Mouse (Mus musculus) neutrophil, adult 5-6 weeks (primary cell): ENCODE measurements around the gene Mas1. TPM values are rescaled to one million over a fixed set of nuclear protein-coding genes. Genes with fewer than 3 reads are reported as not detected.
A peak's percentile ranks its signal among the peaks of the same experiment; 100 is the strongest.
"Not testable (repeated sequence)": the region's sequence is repeated elsewhere in the genome, so short reads cannot be mapped to it uniquely, and the experiment has no call there.

ENCODE experiments used
- ATAC-seq: fragments of 151-379, 151-347 bp; 2 replicates; pipeline ENCODE4 v1.8.0; 2017; ENCODE audit warnings: mild to moderate bottlenecking, moderate TSS enrichment; ENCODE audit not compliant: insufficient number of reproducible peaks, poor library complexity, low FRiP score, severe bottlenecking; ENCODE audit errors: extremely low read depth
- total RNA-seq: library from RNA; stranded (forward); fragments of 200-1000 nt; gene quantifications from 2 replicates; pipeline ENCODE4 v1.2.3, GENCODE M21; 2017

The Mas1 gene
- not detected in 2 replicates for total RNA-seq

DNA sequence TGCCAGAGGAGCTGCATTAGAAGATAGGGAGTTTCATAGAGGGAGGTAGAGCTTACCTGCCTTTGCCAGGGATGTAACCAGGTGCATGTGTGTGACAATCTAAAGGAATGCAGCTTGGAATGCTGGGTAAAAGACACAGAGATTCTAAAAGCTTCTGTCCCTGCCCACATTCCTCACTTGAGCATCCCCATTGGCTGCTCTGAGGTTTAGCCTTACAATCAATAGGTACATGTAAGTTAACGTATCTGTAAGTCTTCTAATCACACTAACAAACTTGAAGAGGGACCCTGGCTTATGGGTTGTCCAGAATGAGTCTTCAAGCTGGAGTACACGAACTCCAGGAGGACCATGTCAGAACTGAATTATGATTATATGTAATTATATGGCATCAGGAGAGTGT lies at the start of gene Mas1:
Gene Mas1 (minus strand): TSS at position 101 of the 400 bp plus-strand sequence.
- no peak for ATAC-seq

- no peak for ATAC-seq
Observed at GRCm38 (mm10) chr17:12916588-12917380, 48.8 kb upstream of the Mas1 start.

DNA sequence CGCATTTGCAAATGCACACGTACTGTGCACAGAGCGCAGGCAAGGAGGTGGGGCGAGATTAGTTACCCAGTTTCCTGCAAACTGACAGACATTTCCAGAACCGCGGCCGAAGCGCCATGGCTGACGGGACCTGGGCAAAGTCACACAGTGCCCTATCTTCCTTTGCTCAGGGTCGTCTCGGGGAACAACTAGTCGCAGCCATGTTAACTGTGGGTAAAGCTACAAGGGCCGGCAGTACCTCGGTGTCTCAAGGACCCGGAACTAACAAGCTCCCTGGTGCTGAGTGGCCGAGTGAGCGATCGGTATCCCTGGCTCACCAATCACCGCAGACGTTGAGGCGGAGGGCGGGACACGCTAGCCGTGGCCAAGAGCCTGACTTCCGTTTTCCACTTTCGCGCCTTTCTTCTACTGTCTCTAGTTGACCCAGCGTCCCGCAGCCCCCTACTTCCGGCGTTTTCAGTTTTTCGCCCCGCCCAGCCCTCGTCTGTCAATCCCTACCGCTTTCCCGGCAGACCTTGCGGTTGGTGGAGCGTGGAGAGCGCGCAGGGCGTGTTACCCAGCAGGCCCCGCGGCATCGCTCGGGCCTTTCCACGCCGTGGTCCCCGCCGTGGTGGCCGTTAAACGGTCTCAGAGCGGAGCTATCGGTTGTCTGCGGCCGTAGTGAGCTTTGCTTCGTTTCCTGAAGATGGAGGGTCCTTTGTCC lies 48.1 kb upstream of the Mas1 start, which contains the start of gene Mrpl18:
Gene Mrpl18 (minus strand): TSS at position 465 of the 703 bp plus-strand sequence.
- peak; percentile 98 for ATAC-seq

DNA sequence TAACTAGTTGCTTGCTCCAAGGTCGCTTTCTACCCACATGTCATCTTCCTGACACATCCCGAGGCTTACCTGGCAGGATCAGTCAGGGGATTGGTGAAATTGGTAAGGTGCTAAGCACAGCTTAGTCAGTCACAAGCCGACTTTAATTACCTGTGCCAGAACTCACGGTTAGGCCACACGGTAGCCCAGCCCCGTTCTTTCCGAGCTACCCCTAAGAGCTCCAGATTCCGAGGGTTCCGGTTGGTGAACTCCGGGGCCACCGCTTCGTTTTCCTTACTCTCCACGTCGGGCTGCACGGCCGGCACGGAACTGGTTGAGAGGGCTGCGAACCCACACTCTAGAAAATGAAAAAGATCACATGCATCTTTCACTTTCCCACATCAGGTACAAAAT lies 47.5 kb upstream of the Mas1 start, which contains the start of gene Tcp1:
Gene Tcp1 (plus strand): TSS at position 214 of the 393 bp plus-strand sequence.
- ATAC-seq = no peak

DNA sequence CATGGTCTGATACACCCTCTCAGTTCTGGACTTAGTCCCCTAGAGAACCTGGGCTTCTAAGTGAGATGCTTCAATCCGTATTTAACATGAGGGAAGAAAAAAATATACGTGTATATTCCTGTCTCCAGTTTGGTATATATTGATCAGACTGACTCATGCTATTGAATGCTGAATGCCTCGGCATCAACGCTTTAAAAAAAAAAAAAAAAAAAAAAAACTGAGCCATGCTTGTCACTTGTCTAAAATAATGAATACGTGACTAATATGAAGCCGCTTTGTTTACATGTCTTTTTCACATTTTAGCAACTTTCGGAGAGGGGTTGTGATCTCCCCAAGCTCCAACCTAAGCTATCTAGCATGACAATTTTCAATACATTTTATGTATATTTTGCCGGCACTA lies 42.4 kb upstream of the Mas1 start:
- no peak for ATAC-seq

GRCm38 (mm10) chr17:12909361-12910280 lies 41.7 kb upstream of the Mas1 start, which contains the start of gene Pnldc1:
TSS of gene Pnldc1 (minus strand) at chr17:12910230.
- ATAC-seq = no peak

DNA sequence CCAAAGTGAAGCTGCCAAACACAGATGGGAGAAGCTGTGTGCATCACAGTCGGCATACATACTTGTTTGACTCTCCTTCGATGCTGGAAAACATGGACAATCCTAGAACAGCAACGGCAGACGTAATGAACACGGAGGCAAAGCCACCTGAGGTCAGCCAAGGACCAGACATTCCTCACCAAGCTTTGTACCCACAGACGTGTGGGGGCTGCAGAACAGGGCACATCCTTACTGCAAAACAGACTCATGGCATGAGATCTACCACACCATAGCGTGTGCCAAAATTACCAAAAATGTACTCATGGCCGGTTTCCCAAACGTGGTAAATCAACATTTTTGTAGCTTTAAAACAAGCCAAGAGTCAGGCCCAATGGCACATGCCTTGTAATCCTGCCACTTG lies 38.5 kb upstream of the Mas1 start:
- no peak for ATAC-seq

- no peak for ATAC-seq
Observed at GRCm38 (mm10) chr17:12905810-12906209, 37.9 kb upstream of the Mas1 start.

DNA sequence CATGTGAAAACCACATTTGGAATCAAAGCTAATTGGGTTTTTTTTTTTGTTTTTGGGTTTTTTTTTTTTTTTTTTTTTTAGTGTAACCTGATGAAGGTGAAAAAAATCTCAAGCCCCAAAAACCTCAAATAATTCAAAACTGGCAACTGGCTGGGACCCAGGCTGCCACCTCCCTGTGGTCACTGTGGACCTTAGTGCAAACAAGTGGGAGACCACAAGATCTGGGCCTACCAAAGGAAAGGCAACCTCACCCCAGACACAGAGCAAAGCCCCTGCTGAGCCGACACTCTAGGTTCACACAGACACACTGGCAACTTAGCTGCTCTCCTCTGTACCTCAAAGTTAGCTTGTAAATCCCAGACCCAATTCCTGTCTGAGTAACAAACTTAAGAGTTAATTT lies 36.4 kb upstream of the Mas1 start:
- no peak for ATAC-seq

DNA sequence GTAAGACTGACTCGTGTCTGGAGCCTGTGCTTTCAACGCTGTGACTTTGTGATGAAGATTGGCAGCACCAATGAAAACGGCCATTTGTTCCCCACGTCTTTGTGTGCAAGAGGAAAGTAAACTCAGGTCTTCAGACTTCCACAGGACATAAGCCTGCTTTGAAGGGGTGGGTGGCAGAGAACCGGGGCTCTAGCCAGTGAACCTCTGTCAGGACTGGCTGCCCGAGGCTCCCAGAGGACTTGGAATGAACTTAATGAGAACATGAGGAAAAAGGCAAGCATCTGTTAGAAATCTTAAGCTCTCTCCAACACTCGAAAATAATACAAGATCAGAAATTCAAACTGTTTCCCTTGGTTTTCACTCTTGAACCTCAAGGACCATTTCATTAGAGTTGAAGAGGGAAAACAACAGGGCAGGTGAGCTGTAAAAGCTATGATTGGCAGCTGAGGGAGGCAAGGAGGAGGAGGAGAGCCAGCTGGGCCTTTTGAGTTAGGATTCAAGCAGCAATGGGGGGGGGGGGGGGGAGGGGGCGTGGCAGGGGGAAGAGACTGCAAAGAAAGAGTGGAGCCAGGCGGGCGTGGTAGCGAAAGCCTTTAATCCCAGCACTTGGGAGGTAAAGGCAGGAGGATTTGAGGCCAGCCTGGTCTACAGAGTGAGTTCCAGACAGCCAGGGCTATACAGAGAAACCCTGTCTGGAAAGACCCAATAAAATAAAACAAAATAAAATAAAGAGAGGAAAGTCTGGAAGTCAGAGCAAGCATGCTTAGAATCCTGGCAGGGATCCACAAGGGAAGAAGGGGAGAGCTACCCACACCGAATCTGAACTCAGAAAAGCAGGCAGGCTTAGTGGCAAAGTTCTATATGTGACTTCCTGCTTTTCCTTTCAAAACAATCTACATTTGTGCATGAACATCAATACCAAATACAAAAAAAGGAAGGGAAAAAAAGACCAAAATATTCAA lies 35.7 kb upstream of the Mas1 start:
- no peak for ATAC-seq

- ATAC-seq = no peak
Observed at GRCm38 (mm10) chr17:12902291-12902690, 34.3 kb upstream of the Mas1 start.

DNA sequence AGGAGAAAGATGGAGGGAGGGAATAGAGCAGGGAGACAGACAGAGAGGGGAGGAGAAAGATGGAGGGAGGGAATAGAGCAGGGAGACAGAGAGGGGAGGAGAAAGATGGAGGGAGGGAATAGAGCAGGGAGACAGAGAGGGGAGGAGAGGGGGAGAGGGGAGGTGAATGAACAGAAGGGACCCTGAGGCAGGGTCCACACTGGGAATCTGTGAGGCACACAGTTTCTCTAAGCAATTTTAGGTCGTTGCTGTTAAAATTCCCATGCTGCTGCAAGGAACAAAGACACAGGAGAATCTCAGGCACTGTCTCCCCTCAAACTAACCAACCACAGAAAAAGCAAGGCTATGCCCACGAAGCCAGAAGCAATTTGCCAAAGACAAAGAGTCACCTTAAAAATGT lies 30.7 kb upstream of the Mas1 start:
- ATAC-seq = not testable (repeated sequence)

DNA sequence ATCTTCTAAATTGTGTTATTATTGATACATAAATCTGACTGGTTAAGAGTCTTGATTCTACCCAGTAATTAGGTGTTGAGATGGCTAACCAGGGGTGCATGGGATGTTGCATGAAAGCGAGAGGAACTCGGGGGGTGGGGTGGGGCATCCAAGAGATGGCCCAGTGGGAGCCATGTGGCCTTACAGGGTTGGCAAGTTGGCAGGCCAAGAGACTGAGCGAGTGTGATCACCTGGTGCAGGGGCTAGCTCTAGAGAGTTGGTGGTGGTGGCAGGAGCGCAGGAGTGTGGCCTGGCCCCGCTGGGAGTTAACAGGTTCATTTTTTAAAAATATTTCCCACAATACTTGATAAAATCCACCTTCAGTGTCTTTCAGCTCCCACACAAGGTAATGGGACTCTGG lies 29.7 kb upstream of the Mas1 start:
- no peak for ATAC-seq

- no peak for ATAC-seq
Observed at GRCm38 (mm10) chr17:12892033-12892432, 24.1 kb upstream of the Mas1 start.

- ATAC-seq = no peak
Observed at GRCm38 (mm10) chr17:12891054-12891453, 23.1 kb upstream of the Mas1 start.

DNA sequence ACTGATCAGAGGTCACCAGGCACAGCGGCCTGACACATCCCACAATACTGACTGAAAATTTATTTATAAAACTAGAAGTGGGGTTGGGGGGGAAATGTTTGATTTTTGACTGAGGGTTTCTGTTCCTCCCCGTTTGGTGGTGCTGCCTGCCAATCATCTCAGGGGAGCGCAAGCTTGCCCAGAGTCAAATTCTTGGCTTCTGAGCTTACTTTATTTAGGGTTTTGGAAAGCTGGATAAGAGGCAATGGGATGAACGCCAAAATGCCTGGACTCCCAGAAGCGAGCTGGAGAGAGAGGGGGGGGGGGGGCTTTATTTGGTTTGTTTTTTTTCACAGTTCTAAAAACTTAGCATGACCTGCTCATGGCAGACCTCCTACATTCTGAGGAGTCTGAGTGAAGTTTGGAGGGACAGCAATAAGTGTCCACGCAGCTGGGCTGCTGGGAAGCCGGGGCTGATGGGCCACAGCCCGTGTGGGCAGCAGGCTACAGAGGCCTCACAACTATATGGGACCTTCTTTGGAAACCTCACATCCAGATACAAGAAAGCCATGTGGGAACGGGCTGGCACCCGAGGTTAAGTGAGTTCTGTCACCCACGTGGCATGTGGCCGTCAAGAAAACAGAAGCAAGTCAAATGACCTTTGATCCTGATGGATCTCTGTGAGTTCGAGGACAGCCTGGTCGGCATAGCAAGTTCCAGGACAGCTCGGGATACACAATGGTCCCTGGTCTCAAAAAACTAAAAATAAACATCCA lies 19.3 kb upstream of the Mas1 start:
- no peak for ATAC-seq

- ATAC-seq = no peak
Observed at GRCm38 (mm10) chr17:12886620-12887019, 18.7 kb upstream of the Mas1 start.
